Mouse (Mus musculus) c-Kit-positive CD71-negative TER-119-negative erythroid progenitor cells, embryonic 14.5 days (primary cell): ENCODE measurements around the gene Tmem223.

Source experiments
- DNase-seq: peaks from one replicate; pipeline ENCODE4 v3.0.0-alpha.2; 2013; ENCODE audit warnings: low read depth

Tmem223 gene

DNA sequence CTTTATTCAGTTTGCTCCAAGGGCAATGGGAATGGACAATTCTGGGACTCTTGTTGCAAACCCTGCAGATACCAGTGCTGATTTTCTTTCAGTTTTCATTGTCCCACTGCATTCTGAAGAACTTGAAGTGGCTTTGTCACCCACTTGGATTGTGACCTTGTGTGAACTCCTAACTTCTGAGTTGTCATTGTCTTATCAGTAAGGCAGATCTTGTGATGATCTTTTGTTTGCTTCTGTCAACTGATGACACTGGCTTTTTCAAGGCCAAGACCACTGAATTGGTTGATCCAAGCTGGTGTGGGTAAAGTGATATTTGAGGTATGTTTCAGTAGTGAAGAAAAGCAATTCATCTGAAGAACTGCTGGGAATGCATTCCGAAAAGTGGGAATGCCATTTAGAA lies 25.4 kb upstream of the Tmem223 start:
- DNase-seq: no peak

DNA sequence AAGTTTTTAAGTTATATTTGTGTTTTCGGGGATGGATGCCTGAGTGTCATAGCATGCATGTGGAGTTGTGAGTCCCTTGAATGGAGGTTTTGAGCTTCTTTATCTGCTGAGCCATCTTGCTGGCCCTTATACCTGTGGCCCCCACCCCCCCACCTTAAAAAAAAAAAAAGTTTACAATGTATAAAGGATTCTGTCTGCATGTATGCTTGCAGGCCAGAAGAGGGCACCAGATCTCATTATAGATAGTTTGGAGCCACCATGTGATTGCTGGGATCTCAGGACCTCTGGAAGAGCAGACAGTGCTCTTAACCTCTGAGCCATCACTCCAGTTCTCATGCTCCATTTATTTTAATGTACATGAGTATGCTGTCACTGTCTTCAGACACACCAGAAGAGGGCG lies 23.4 kb upstream of the Tmem223 start:
- no peak for DNase-seq

DNA sequence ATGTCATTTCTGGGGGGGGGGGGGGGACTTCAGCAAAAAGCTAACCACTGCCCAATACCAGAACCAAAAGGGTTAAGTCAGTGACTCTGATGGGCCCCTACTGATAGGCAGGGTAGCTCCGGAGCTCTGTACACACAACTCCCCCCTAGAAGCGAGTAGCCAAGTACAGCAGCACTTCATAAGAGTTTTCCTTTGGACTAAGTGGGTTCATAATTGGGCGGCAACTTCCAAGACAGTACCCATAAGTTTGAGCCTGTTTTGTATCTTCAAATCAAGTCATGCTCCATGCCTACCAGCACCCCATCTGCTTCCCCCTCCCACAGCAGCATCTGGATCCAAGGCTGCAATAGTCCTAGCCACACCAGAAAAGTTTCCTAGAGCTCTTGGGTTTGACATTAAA lies 15.1 kb upstream of the Tmem223 start:
- DNase-seq: no peak

DNA sequence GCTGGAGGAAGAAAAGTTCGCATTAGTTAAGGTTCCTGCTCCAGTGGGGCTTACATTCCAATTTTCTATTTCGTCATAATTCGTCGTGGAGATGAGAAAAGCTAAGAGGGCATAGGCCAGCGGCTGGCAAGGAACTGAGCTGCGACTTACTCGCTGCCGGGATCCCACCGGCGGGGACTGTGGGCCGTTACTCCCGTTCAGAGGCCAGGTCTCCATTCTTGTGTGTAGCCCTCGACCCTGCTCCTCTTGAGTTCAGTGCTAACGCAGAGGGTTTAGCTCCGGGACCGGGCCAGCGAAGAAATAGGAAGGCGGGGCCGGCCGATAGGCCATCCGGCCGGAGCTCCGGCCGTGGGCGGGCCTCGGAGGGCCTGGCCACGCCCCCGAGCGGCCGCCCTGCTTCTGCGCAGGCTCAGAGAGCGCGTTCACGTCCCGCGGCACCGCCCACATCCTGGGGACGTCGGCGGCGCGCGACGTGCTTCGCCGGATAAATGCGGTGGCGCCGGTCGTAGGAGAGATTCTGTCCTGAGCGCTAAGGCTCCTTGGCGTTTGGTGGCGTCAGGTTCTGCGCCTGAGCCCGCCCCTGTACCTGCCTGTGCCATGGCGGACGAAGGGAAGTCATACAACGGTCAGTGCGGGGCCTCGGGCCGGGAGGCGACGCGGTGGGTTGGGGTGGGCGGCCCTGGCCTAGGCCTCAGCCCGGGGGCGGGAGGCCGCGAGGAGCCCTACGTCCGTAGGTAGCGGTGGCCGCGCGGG lies 14.0 kb upstream of the Tmem223 start, which contains the start of gene Nxf1:
Gene Nxf1, plus strand, starts transcription at position 439 of the 753 bp plus-strand sequence.
- DNase-seq: peak; percentile 88

DNA sequence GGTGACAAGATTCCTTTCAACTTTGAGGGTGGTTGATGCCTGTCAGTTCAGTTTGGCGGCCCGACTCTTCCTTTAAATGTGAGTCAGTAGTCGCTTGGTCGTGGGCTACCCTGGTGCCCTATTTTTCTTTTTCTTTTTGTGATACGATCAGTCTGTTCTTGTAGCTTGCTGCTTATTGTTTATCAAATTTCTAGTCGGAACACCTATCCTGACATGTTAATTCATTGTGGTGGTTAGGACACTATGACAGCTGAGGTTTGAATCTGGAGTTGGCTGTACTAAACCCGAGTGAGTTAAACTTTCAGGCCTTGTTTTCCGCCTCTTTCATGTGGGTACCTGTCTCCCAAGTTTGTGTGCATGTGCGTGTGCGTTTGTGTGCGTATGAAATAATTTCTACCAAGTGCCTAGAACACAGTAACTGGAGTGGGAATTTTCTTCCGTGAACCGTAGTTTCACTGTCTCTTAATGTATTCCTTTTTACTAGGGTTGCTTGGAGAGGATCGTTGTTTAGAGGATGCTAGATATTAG lies 13.3 kb upstream of the Tmem223 start:
- DNase-seq: no peak

DNA sequence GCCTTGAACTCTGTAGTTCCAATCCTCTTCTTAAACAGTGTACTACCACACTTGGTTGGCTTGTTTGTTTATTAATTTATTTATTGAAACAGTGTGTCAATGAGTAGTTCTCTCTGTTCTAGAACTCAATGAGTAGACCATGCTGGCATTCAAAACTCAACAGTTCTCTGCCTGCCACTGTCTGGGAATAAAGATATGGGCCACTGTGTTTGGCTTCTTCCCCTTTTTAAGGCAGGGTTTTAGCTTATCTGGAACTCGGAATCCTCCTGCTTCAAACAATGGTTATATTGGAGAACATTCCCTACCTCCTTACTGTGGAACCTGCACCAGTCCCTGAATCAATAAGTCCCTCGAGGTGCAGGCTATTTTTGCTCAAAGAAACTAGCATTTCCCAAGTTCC lies 11.9 kb upstream of the Tmem223 start:
- no peak for DNase-seq

DNA sequence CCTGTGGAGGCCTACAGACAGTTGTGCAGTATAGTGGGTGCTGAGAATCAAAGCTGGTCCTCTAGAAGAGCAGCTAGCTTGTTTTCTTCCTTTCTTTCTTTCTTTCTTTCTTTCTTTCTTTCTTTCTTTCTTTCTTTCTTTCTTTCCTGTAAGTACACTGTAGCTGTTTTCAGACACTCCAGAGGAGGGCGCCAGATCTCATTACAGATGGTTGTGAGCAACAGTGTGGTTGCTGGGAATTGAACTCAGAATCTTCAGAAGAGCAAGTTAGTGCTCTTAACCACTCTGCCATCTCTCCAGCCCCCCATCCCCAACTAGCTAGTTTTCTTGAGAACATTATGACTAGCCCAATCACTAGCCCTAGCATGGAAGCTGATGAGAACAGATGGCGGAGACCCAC lies 10.0 kb upstream of the Tmem223 start:
- DNase-seq: no peak

DNA sequence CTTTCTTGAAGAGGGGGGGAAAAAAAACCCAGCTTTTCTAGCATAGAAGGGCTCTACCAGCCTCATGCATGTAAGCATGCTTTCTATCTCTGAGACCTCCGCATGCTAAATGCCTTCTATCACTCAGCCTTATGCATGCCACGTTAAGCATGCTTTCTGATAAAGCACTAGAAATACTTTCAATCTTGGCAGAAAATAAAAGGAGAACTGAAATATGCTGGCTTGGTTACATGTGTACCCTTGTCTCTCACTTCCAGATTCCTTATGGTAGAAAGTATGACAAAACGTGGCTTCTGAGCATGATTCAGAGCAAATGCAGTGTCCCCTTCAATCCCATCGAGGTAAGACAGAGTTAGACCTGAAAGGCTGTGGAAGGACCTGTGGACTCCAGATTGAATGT lies 7.5 kb upstream of the Tmem223 start:
- no peak for DNase-seq

DNA sequence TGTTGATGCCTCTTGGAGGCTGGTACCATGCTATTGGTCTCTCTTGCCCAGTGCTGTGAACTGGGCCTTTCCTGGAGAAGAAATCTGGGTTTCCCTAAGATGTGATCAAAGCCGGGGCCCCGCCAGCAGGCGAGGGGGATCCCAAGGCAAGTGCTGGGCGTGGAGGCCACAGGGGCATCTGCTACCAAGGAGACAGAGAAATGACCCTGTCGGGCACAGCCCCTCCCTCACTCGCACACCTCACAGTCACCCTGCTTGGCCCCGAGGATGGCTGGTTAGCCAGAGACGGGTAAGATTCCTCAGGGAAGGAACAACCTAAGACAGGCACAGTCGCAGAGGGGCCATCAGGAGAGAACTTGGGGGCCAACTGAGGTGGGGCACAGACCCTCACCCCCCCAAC lies 5.2 kb upstream of the Tmem223 start:
- no peak for DNase-seq

DNA sequence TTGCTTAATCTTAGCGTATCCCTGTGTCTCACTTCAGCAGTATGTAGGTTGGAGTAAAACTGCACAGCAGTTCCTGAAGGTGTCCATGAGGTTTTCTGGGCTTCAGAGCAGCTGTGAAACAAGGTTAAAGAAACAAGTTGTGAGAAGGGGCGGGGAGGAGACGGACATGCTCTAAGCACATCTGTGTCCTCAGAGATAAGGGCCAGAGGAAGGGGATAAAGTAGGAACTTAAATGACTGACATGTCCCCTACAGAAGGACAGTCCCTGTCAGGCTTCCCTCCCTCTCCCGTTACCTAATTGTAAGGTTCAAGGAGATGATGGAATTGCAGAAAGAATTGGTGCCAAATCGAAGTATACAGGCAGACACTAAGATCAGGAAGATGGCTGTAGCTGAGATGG lies 2.2 kb downstream of the Tmem223 start:
- no peak for DNase-seq

DNA sequence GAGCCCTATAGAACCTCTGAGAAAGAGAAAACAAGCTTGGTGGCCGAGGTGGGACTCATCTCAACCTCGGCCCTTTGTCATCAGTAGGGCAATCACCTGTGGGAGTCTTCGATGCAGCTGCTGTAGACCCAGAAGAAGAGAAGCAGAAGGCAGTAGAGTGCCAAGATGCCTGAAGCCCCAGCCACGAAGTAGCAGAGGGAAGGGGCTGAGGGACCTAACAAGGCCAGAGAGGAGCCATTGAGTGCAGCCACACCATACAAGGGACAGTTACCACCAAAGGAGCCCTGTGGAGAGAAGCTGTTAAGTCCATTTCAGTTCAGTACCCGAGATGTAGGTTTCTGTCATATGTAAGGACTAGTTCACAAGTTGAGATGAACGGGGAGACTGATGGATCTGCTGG lies 2.6 kb downstream of the Tmem223 start:
- DNase-seq: no peak

DNA sequence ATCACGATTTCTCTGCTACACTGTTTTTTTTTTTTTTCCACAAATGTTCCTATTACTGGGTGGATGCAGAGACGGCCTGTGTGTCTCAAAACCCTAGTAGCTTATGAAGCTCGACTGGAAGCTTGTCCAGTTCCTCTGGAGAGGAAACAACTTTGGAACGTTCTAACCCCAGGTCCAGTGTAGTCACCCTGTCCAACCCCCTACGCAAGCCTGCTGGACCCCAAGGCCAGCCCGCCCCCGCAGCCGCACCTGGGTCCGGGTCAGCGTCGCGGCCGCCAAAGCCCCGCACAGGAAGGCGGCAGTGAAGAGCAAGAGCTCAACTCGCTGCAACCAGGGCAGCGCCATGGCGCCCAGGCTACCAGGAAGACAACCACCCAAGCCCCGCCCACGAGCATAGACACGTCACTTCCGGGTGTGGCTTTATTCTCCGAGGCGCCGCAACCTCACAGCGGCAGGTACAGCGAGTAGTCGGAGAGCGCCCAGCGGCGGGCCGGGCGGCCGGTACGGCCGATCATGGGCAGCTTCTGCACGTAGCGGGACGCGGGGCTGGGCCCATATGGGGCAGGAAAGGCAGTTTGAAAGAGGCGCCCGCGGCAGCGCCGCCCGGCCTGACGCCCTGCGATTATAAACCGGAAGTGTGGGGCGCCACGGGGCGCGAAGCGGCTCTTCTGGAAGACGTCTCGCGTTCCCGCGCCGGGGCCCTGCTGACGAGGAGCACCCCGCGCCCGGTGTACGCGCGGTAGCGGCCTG lies 3.5 kb downstream of the Tmem223 start, which contains the start of gene Tmem179b:
Gene Tmem179b, minus strand, starts transcription at position 382 of the 750 bp plus-strand sequence.
- peak; percentile 97 for DNase-seq

DNA sequence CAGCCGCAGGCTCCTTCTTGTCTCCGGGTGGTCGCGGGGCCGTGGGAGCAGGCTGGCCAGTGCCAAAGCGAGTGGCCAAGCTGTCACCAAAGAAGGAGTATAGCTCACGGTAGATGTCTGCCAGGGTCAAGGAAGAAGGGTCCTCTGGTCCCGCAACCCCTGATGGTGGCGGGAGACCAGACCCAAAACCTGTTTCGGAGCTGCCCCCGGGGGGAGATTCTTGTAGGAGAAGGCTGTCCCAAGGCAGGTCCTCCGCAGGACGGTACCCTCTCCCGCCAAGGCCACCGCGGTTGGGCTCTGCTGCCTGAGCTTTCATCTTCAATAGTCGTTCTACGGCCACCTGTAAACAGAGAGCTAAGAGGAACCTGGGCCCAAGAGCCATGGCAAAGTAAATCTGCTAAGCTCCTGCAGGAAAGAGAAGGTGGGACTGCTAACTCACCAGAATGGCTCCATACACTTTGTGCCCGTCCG lies 4.2 kb downstream of the Tmem223 start:
- DNase-seq: no peak

DNA sequence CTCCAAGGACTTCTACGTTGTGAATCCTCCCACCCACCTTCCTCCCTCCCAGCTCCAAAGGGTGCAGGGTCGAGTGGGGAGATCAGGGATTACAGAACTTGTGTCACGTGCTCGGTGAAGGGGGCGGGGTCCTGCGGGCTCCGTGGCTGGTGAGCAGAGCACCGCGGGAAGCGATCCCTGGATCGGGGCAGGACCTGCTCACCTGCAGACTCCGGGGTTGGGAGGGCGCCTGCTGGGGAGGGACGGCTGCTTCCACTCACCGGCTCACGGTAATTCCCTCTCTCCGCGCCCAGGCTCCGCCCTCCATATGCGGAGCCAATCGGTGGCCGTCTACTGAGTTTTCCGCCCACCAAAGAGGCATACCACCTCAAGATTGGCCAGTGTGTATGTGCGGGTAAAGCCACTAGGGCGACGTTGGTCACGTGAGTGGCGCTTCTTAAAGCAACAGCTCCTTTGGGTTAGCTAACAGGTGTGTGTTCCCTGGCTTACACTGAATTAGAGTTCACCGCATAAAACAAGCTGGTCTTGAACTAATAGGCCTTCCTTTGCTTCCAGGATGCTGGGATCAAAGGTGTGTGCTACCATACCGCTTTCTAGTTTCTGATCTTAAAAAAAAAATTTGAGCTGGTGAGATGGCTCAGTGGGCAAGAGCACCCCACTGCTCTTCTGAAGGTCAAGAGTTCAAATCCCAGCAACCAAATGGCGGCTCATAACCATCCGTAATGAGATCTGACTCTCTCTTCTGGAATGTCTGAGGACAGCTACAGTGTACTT lies 15.4 kb downstream of the Tmem223 start, which contains the start of gene Taf6l:
Gene Taf6l, minus strand, starts transcription at position 410 of the 774 bp plus-strand sequence.
- peak; percentile 91 for DNase-seq

DNA sequence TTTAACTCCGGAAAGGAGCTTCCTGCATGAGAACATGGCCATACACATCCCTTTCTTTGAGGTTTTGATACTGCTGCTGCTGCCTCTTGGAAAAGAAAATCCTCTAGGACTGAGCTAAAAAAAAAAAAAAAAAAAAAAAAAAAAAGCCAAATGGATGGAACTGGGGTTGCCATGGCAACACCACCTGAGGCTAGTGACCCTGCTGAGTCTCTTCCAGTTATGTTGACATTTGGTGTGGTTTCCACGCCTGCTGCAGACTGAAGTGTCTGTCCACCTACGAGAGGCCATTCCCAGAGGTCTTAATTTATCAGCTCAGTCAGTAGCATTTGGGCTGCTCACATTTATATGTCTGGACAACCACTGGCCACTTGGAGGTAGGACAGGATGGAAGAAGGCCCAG lies 17.7 kb downstream of the Tmem223 start:
- DNase-seq: no peak

DNA sequence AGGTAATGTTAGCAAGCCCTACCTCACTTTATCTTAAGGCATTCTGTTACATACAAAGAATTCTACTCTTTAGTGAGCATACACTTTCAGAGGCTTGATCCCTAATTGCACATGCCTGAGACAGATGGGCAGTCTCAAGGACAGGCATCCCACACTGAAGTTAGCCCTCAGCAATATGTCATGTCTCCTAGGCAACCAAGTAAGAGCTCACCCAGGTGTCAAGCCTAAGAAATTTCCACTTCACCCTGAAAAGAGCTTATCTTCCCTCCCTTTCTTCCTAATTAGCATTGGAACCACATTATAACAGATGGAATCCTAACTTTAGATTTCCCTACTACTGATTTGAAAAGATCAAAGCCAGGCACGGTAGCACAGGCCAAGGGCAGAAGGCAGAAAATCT lies 18.4 kb downstream of the Tmem223 start:
- DNase-seq: no peak

DNA sequence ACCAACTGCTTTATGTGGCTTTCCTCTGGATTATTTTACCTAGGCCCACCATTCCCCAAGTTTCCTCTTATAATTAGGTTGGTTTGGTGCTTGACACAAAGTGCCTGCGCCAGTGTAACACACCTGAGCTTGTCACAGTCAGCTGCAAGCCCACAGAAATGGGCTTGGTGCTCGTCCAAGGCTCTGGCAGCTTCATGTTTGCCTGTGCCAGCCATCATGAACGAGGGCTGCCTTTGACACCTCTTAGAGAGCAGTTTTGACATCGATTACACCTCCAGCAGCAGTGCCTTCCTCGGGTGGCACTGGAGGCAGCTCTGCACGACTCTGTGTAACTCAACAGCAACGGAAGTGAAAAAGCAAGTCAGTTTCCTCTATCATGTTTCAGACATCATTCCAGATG lies 19.4 kb downstream of the Tmem223 start:
- no peak for DNase-seq

DNA sequence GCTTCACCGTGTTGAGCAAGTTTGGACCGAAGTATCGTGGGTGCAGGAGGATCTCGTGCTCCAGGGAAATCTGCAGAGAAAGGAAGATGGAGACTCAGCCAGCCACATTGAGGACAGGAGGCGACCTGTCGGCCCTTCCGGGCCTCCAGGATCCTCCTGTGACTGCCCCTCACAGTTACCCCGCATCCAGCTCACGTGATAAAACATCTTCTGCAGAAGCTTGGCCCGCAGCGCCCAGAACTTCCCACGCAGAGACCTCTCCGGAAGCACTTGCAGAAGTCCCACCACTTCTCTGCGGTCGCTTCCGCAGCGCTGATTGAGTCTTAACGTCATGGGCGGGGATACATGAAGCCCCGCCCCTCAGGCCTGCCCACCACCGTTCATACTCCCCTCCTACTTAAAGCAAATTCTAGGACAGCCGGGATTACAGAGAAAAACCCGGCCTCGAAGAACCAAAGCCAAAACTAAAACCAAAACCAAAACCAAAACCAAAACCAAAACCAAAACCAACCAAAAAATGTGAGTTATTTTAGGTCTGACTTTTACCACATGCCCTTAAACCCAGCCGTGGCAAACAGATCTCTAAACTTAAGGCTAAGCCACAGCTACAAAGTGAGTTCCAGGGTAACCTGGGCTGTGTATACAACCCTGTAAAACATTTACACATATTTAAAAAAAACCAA lies 27.6 kb downstream of the Tmem223 start, which contains the start of gene Polr2g:
Gene Polr2g, minus strand, starts transcription at position 314 of the 683 bp plus-strand sequence.
- DNase-seq: peak; percentile 89

DNA sequence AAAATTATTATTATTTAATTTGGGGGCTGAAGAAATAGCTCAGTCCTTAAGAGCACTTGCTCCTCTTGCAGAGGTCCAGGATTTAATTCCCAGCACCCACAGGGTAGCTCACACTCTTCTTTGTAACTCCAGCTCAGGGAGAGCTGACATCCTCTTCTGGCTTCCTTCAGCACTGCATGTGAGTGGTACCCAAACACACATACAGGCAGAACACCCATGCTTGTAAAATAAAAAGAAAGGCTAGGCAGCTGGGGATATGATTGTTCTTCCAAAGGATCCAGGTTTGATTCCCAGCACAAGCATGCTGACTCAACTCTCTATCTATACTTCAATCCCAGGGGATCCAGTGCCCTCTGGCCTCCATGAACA lies 28.1 kb downstream of the Tmem223 start:
- no peak for DNase-seq

DNA sequence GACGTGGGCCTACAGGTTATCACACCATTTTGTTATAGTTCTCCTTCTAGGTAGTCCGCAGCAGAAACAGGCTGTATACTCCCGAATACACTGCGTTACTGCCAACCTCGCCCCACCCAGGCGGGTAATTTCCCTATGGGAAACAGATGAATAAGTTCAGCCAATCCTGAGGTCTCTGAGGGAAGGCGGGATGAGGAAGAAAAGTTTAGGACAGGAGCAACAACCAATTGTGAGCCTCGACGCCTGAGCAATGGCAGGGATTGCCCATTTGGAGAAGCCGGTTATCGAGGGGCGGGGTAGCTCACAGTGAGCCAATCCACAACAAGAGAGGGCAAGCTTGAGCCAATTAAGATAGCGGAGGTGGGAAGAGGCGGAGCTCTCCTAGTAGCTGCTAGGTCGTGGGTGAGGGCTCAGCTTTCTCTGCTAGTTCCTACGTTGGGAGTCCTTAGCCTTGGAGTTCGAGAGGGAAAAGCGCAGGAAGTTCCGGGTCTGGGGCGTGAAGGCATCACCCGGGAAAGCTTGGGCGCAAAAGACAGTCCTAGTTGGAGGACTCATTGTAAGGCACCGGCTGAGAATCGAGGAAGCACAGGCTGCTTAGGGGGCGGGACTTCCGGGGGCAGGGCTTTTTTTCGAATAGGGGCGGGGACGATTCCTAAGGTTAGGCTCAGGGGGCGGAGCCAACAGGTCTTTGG lies 31.5 kb downstream of the Tmem223 start, which contains the start of gene Zbtb3:
Gene Zbtb3, plus strand, starts transcription at position 426 of the 692 bp plus-strand sequence.
- DNase-seq: peak; percentile 93
